ENCODE assay signal across 8 mouse cellular contexts in the genomic region with DNA sequence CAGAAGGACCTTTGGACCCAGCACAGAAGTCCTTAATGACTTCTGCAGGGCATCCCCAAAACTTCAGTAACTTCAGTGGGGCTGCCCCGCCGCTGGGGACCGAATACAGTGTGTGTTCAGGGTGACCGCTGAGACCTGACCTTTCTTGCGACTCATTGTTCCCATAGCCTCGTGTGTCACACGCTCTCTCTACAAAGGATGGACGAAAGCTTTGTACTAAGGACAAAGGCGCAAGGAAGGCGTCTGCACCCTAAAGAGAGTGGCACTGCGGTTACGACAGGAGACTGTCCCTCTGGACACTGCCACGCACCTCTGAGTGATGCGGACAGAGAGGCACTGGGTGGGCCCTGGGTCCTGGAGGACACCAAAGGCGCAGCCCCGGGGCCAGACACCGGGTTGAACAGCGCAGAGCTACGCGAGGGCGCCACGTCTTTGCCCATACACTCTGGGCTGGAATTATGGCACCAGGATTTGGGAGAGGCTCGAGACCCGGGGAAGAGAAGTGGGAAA. TPM values are rescaled to one million over a fixed set of nuclear protein-coding genes. Genes with fewer than 3 reads are reported as not detected.
DNase-seq lines count a peak whose midpoint lies in the region; ATAC-seq and TF ChIP-seq lines count a peak whose summit lies in the region.

No protein-coding gene starts in this region.

- DNase-seq in lung, adult 2 months, result no peak
- no peak for DNase-seq in lung, postnatal 14 days
- DNase-seq in limb, embryonic 11.5 days (ENCODE audit: low spot score), result peak; percentile 75
- no peak for DNase-seq in right cerebral cortex, adult 2 months (ENCODE audit: low spot score in 2 of 2)
- no peak for DNase-seq in gastrocnemius, postnatal 14 days

- TF ChIP-seq CTCF in lung, adult 2 months (IDR thresholded peaks at IDR 0.05; ENCODE audit: insufficient read depth, low read length), result no peak
- TF ChIP-seq CTCF in bone marrow, adult 2 months (IDR thresholded peaks at IDR 0.05; ENCODE audit: control insufficient read depth, insufficient read depth, low read length), result no peak

- no peak for TF ChIP-seq POLR2A in lung, adult 2 months (IDR thresholded peaks at IDR 0.05; ENCODE audit: borderline replicate concordance, extremely low read depth, low read depth, low read length)
- no peak for TF ChIP-seq POLR2A in bone marrow, adult 2 months (IDR thresholded peaks at IDR 0.05; ENCODE audit: borderline replicate concordance, control insufficient read depth, low read depth, low read length)

- peak overlapping the region; percentile 63 for H3K9ac ChIP-seq in heart, embryonic 11.5 days (ENCODE audit: low read depth, low read length)
- H3K9ac ChIP-seq in limb, embryonic 11.5 days (ENCODE audit: low read length), result peak overlapping the region; percentile 73
- H3K9ac ChIP-seq in neural tube, embryonic 15.5 days (replicated peaks), result peak overlapping the region; percentile 61

- no peak overlapping the region for H3K27ac ChIP-seq in bone marrow, adult 2 months (ENCODE audit: control insufficient read depth, insufficient read depth, low read depth, low read length, poor library complexity)
- H3K27ac ChIP-seq in heart, embryonic 11.5 days (ENCODE audit: low read depth, low read length), result peak overlapping the region; percentile 74
- peak overlapping the region; percentile 69 for H3K27ac ChIP-seq in limb, embryonic 11.5 days (replicated peaks; ENCODE audit: low read depth, low read length)
- peak overlapping the region; percentile 94 for H3K27ac ChIP-seq in neural tube, embryonic 15.5 days (replicated peaks)

- no peaks in the 10 kb centered on the region for H3K9me3 ChIP-seq in heart, embryonic 11.5 days (replicated peaks; ENCODE audit: control insufficient read depth, low read length)
- H3K9me3 ChIP-seq in limb, embryonic 11.5 days (ENCODE audit: control insufficient read depth, low read length), result no peaks in the 10 kb centered on the region
- H3K9me3 ChIP-seq in neural tube, embryonic 15.5 days (replicated peaks), result no peaks in the 10 kb centered on the region

- H3K4me3 ChIP-seq in lung, adult 2 months (replicated peaks; ENCODE audit: extremely low read depth, low read depth, low read length), result peak overlapping the region; percentile 64
- peak overlapping the region; percentile 80 for H3K4me3 ChIP-seq in bone marrow, adult 2 months (replicated peaks; ENCODE audit: control insufficient read depth, low read depth, low read length)
- peak overlapping the region; percentile 61 for H3K4me3 ChIP-seq in heart, embryonic 11.5 days (ENCODE audit: low read depth, low read length)
- H3K4me3 ChIP-seq in limb, embryonic 11.5 days (ENCODE audit: low read depth, low read length), result peak overlapping the region; percentile 37
- H3K4me3 ChIP-seq in neural tube, embryonic 15.5 days (replicated peaks), result peak overlapping the region; percentile 48

- H3K36me3 ChIP-seq in heart, embryonic 11.5 days (ENCODE audit: control insufficient read depth, insufficient read depth, low read length), result no peaks in the 10 kb centered on the region
- H3K36me3 ChIP-seq in limb, embryonic 11.5 days (ENCODE audit: control insufficient read depth, insufficient read depth, low read length), result no peaks in the 10 kb centered on the region
- peaks cover 9% of the 10 kb centered on the region; the same call in 1 of the 2 replicates for H3K36me3 ChIP-seq in neural tube, embryonic 15.5 days

- peak overlapping the region; percentile 88 for H3K4me2 ChIP-seq in heart, embryonic 11.5 days
- peak overlapping the region; percentile 93 for H3K4me2 ChIP-seq in limb, embryonic 11.5 days (ENCODE audit: low read depth, severe bottlenecking)
- peak overlapping the region; percentile 86 for H3K4me2 ChIP-seq in neural tube, embryonic 15.5 days

- intact Hi-C loops in gastrocnemius, postnatal 14 days (cut with DNase I; ENCODE audit: low total_unique reads), result no loop called here

- peaks cover 18% of the 10 kb centered on the region for H3K4me1 ChIP-seq in lung, adult 2 months (ENCODE audit: control insufficient read depth, insufficient read depth, low read length)
- H3K4me1 ChIP-seq in bone marrow, adult 2 months (ENCODE audit: control insufficient read depth, insufficient read depth, low read length), result peaks cover 5% of the 10 kb centered on the region
- H3K4me1 ChIP-seq in heart, embryonic 11.5 days (ENCODE audit: control insufficient read depth, insufficient read depth, low read length), result peaks cover 42% of the 10 kb centered on the region
- H3K4me1 ChIP-seq in limb, embryonic 11.5 days (ENCODE audit: control insufficient read depth, insufficient read depth, low read length), result peaks cover 41% of the 10 kb centered on the region
- H3K4me1 ChIP-seq in neural tube, embryonic 15.5 days, result peaks cover 64% of the 10 kb centered on the region

- 0 out of 2 replicates have a peak, but pooled peaks have one; percentile 11 for ATAC-seq in heart, embryonic 11.5 days (replicated peaks; ENCODE audit: insufficient number of reproducible peaks, low FRiP score, low TSS enrichment)
- ATAC-seq in limb, embryonic 11.5 days (ENCODE audit: insufficient number of reproducible peaks, low FRiP score, low TSS enrichment, low read depth), result peak; percentile 31
- ATAC-seq in neural tube, embryonic 15.5 days (ENCODE audit: low FRiP score), result peak; percentile 22

- H3K27me3 ChIP-seq in heart, embryonic 11.5 days (ENCODE audit: control insufficient read depth, insufficient read depth, low read length), result peaks cover 34% of the 10 kb centered on the region
- H3K27me3 ChIP-seq in limb, embryonic 11.5 days (ENCODE audit: control insufficient read depth, insufficient read depth, low read length), result peaks cover 18% of the 10 kb centered on the region
- no peaks in the 10 kb centered on the region; the same call in 1 of the 2 replicates for H3K27me3 ChIP-seq in neural tube, embryonic 15.5 days (replicated peaks)

- 2% methylated on average over 24 of the region's 24 CpGs for WGBS in lung, adult 2 months
- 3% methylated on average over 24 of the region's 24 CpGs for WGBS in bone marrow, adult 2 months
- 2% methylated on average over 24 of the region's 24 CpGs for WGBS in heart, embryonic 11.5 days (ENCODE audit: insufficient replicate concordance)
- 1% methylated on average over 24 of the region's 24 CpGs for WGBS in limb, embryonic 11.5 days
- whole genome bisulfite sequencing in neural tube, embryonic 15.5 days, result under 1% methylated on average over 24 of the region's 24 CpGs

RNA-seq across cellular contexts. Expression of a gene that starts 1.7 kb away (rescaled TPM):
- polyA plus RNA-seq in lung, adult 2 months (2012; rRNA removed), result 3.4 and 5.0 TPM in 2 replicates
- not detected in 2 replicates for polyA plus RNA-seq in bone marrow, adult 2 months (2011; ENCODE audit: insufficient read depth, insufficient read length, low replicate concordance, missing spikeins)
- polyA plus RNA-seq in heart, embryonic 11.5 days (2014; fragmentation: Nextera tagmentation; extraction: Ambion mirVana), result 0.55 and 1.1 TPM in 2 replicates
- polyA plus RNA-seq in limb, embryonic 11.5 days (2014; fragmentation: Nextera tagmentation; extraction: Ambion mirVana), result 3.8 and 3.9 TPM in 2 replicates
- 17.6 and 18.6 TPM in 2 replicates for polyA plus RNA-seq in neural tube, embryonic 15.5 days (2015; fragmentation: Nextera tagmentation; extraction: Ambion mirVana)
- 1 to 10 TPM; 5.4 to 6.6 TPM for total RNA-seq in gastrocnemius, postnatal 14 days (2021)

RNA-seq across cellular contexts. Expression of a gene that starts 9.0 kb away (rescaled TPM):
- 43.8 and 48.0 TPM in 2 replicates for polyA plus RNA-seq in lung, adult 2 months (2012; rRNA removed)
- 27.6 and 41.7 TPM in 2 replicates for polyA plus RNA-seq in bone marrow, adult 2 months (2011; ENCODE audit: insufficient read depth, insufficient read length, low replicate concordance, missing spikeins)
- polyA plus RNA-seq in heart, embryonic 11.5 days (2014; fragmentation: Nextera tagmentation; extraction: Ambion mirVana), result 102 and 109 TPM in 2 replicates
- polyA plus RNA-seq in limb, embryonic 11.5 days (2014; fragmentation: Nextera tagmentation; extraction: Ambion mirVana), result 154 and 161 TPM in 2 replicates
- polyA plus RNA-seq in neural tube, embryonic 15.5 days (2015; fragmentation: Nextera tagmentation; extraction: Ambion mirVana), result 162 and 163 TPM in 2 replicates
- total RNA-seq in gastrocnemius, postnatal 14 days (2021), result 10 to 100 TPM; 50.3 to 50.9 TPM

RNA-seq across cellular contexts. Expression of a gene that starts 25.2 kb away (rescaled TPM):
- polyA plus RNA-seq in lung, adult 2 months (2012; rRNA removed), result 50.3 and 78.3 TPM in 2 replicates
- polyA plus RNA-seq in bone marrow, adult 2 months (2011; ENCODE audit: insufficient read depth, insufficient read length, low replicate concordance, missing spikeins), result 19.1 and 44.8 TPM in 2 replicates
- 2.4 and 3.2 TPM in 2 replicates for polyA plus RNA-seq in heart, embryonic 11.5 days (2014; fragmentation: Nextera tagmentation; extraction: Ambion mirVana)
- 4.9 and 5.1 TPM in 2 replicates for polyA plus RNA-seq in limb, embryonic 11.5 days (2014; fragmentation: Nextera tagmentation; extraction: Ambion mirVana)
- 7.8 and 8.5 TPM in 2 replicates for polyA plus RNA-seq in neural tube, embryonic 15.5 days (2015; fragmentation: Nextera tagmentation; extraction: Ambion mirVana)
- total RNA-seq in gastrocnemius, postnatal 14 days (2021), result 10 to 100 TPM in 1 of 2 experiments, 1 to 10 TPM in 1; 4.8 to 71.3 TPM

RNA-seq across cellular contexts. Expression of a gene that starts 27.8 kb away (rescaled TPM):
- 0.71 and 1.3 TPM in 2 replicates for polyA plus RNA-seq in lung, adult 2 months (2012; rRNA removed)
- polyA plus RNA-seq in bone marrow, adult 2 months (2011; ENCODE audit: insufficient read depth, insufficient read length, low replicate concordance, missing spikeins), result not detected in 2 replicates
- 0.06 TPM in 1 of 2 replicates, not detected in the other for polyA plus RNA-seq in heart, embryonic 11.5 days (2014; fragmentation: Nextera tagmentation; extraction: Ambion mirVana)
- polyA plus RNA-seq in limb, embryonic 11.5 days (2014; fragmentation: Nextera tagmentation; extraction: Ambion mirVana), result 0.09 and 0.34 TPM in 2 replicates
- polyA plus RNA-seq in neural tube, embryonic 15.5 days (2015; fragmentation: Nextera tagmentation; extraction: Ambion mirVana), result 3.0 and 3.3 TPM in 2 replicates
- total RNA-seq in gastrocnemius, postnatal 14 days (2021), result under 1 TPM in 1 of 2 experiments, not detected in 1; 0.08 TPM

RNA-seq across cellular contexts. Expression of a gene that starts 32.4 kb away (rescaled TPM):
- 3,384 and 4,193 TPM in 2 replicates for polyA plus RNA-seq in lung, adult 2 months (2012; rRNA removed)
- polyA plus RNA-seq in bone marrow, adult 2 months (2011; ENCODE audit: insufficient read depth, insufficient read length, low replicate concordance, missing spikeins), result 1,290 and 1,544 TPM in 2 replicates
- polyA plus RNA-seq in heart, embryonic 11.5 days (2014; fragmentation: Nextera tagmentation; extraction: Ambion mirVana), result 2,782 and 3,146 TPM in 2 replicates
- 3,769 and 3,846 TPM in 2 replicates for polyA plus RNA-seq in limb, embryonic 11.5 days (2014; fragmentation: Nextera tagmentation; extraction: Ambion mirVana)
- 2,109 and 2,618 TPM in 2 replicates for polyA plus RNA-seq in neural tube, embryonic 15.5 days (2015; fragmentation: Nextera tagmentation; extraction: Ambion mirVana)
- total RNA-seq in gastrocnemius, postnatal 14 days (2021), result 1,000 to 10,000 TPM; 1,213 to 1,382 TPM
